Mouse (Mus musculus) erythroblast, embryonic 14.5 days (primary cell): Measurements from ENCODE around the gene Gm21830. TPM values are rescaled to one million over a fixed set of nuclear protein-coding genes. Genes with fewer than 3 reads are reported as not detected.
"Not testable (repeated sequence)": the region's sequence is repeated elsewhere in the genome, so short reads cannot be mapped to it uniquely, and the experiment has no call there.

ENCODE experiments used
- H3K27me3 ChIP-seq: 2 replicates; pipeline ENCODE4 v1.6.1; 2012; ENCODE audit warnings: inconsistent platforms; ENCODE audit not compliant: control insufficient read depth
- H3K36me3 ChIP-seq: 2 replicates; pipeline ENCODE4 v1.6.1; 2012; ENCODE audit warnings: mild to moderate bottlenecking, inconsistent platforms; ENCODE audit not compliant: control insufficient read depth
- H3K4me1 ChIP-seq: 2 replicates; pipeline ENCODE4 v1.6.1; 2012; ENCODE audit warnings: inconsistent platforms; ENCODE audit not compliant: control insufficient read depth
- H3K4me3 ChIP-seq: replicated peaks from 2 replicates; pipeline ENCODE3; 2012; ENCODE audit warnings: moderate library complexity, mild to moderate bottlenecking, inconsistent platforms
- H3K9me3 ChIP-seq: 2 replicates; pipeline ENCODE4 v1.6.1; 2012; ENCODE audit warnings: low read length, inconsistent platforms, mixed read lengths; ENCODE audit not compliant: control insufficient read depth
- GATA1 ChIP-seq: IDR thresholded peaks from 2 replicates; pipeline ENCODE4 v1.6.1; 2012; ENCODE audit warnings: low read length, inconsistent platforms, mixed read lengths
- TAL1 ChIP-seq: IDR thresholded peaks from 3 replicates; pipeline ENCODE4 v1.6.1; 2012; ENCODE audit warnings: low read length, inconsistent platforms, mixed read lengths
- polyA plus RNA-seq: library from polyadenylated mRNA; stranded (reverse); fragments of >175 nt; gene quantifications from 2 replicates; pipeline ENCODE4 v1.2.3, GENCODE M21; 2012

Gene Gm21830
- not detected in 2 replicates for polyA plus RNA-seq

GRCm38 (mm10) chr2:67413425-67413824 lies at the start of gene Gm21830:
TSS of gene Gm21830 (plus strand) at chr2:67413725.
- H3K4me3 ChIP-seq, H3K9me3 ChIP-seq, H3K36me3 ChIP-seq, H3K27me3 ChIP-seq, H3K4me1 ChIP-seq: not testable (repeated sequence)

DNA sequence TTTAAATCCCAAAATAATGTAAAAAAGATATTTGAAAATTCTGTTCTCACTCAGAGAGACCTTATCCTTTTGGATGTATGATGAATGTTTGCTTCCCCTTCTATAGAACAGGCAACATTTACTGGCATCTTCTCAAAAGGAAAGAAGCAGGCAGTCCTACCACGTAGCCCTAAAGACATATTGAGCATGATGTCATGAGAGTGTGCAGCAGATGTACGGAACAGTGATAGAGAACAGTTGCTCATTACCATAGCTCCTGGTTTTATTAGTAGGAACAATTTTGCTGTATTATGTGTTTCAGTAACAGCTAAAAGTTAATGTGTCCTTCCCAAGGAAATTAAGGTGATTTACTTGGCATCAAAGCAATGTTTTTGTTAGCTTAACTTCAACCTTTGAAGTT lies 49.0 kb upstream of the Gm21830 start:
- H3K36me3 ChIP-seq, result no peaks in the 10 kb centered on the region
- H3K9me3 ChIP-seq, result no peaks in the 10 kb centered on the region
- H3K4me1 ChIP-seq, result no peaks in the 10 kb centered on the region
- H3K27me3 ChIP-seq, result no peaks in the 10 kb centered on the region
- H3K4me3 ChIP-seq, result no peak overlapping the region
- TF ChIP-seq TAL1, result no peak
- TF ChIP-seq GATA1, result no peak

DNA sequence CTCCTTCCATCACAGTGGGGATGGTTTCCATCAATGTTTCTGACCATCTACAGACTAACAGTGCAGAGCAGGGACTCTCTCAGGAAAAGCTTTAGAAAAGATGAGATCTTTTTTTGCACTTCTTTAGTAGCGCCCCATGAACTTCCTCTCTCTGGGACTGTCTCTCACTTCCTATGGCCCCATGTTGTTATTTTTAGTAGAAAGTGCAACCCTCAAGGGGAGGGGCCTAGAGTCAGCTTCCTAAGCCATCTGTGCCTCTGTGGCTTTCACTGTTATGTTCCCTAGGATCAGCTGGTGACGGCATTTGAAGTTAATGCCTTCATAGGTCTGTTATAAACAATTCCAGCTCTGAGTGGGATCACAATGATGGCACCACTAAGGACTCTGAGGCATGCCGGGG lies 35.0 kb upstream of the Gm21830 start:
- Histone ChIP-seq H3K4me3 (no peak overlapping the region), H3K27me3 (no peaks in the 10 kb centered on the region), H3K9me3 (peaks cover 2% of the 10 kb centered on the region; the same call in 1 of the 2 replicates), H3K4me1 (no peaks in the 10 kb centered on the region), H3K36me3 (no peaks in the 10 kb centered on the region)
- TF ChIP-seq TAL1, result no peak
- no peak for TF ChIP-seq GATA1

- Histone ChIP-seq H3K27me3 (no peaks in the 10 kb centered on the region), H3K36me3 (no peaks in the 10 kb centered on the region), H3K4me1 (no peaks in the 10 kb centered on the region), H3K4me3 (no peak overlapping the region), H3K9me3 (peaks cover 9% of the 10 kb centered on the region; the same call in 1 of the 2 replicates)
- no peak for TF ChIP-seq TAL1
- no peak for TF ChIP-seq GATA1
These were observed 7.3 kb downstream of the Gm21830 start for GRCm38 (mm10) chr2:67420853-67421252.

DNA sequence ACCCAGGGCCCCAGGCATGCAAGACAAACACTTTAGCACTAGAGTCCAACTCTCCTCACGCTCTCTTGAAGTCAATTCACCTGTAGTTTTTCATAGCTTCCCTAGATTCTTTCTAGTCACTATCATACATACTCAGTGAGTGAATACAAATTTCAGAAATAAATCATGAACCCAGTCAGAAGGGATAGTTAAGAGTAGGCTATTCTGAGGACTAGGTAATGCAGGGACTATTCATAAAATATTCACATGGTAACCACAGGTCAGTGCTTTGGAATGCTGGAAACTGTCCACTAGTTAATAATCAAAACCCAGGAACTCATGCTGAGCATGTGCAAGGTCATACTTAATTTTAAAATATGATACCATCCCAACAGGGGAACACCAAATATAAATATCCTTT lies 9.3 kb downstream of the Gm21830 start:
- no peak overlapping the region for H3K4me3 ChIP-seq
- H3K36me3 ChIP-seq, result no peaks in the 10 kb centered on the region
- peaks cover 9% of the 10 kb centered on the region; the same call in 1 of the 2 replicates for H3K9me3 ChIP-seq
- H3K27me3 ChIP-seq, result no peaks in the 10 kb centered on the region
- H3K4me1 ChIP-seq, result no peaks in the 10 kb centered on the region
- no peak for TF ChIP-seq TAL1
- TF ChIP-seq GATA1, result no peak

- Histone ChIP-seq H3K4me1 (no peaks in the 10 kb centered on the region), H3K27me3 (no peaks in the 10 kb centered on the region), H3K9me3 (no peaks in the 10 kb centered on the region), H3K36me3 (no peaks in the 10 kb centered on the region), H3K4me3 (no peak within 1 kb of the TSS)
- TF ChIP-seq GATA1, result no peak
- TF ChIP-seq TAL1, result no peak
These were observed 19.6 kb downstream of the Gm21830 start, which contains the start of gene Gm26727 for GRCm38 (mm10) chr2:67433081-67433480. TSS of gene Gm26727 (minus strand) at chr2:67433181.

DNA sequence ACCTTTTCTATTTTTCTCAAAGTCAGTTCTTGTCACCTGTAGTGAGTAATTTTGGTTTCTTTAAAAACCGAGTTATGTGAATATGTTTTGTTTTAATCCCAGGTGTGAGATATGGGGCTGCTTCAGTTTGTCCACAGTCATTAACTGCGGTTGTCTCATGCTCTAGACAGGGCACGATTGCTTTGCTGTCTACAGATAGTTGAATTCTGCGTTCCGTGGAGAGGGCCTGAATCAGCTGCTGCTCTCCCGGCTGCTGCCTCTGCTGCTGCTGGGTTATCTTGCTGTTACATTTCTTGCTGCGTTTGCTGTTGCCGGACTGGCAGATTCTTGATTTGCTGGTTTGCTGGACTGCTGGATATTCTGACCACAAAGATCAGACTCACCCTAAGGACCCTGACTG lies 24.8 kb downstream of the Gm21830 start:
- TF ChIP-seq GATA1, result no peak
- no peak for TF ChIP-seq TAL1
- Histone ChIP-seq H3K9me3 (no peaks in the 10 kb centered on the region), H3K36me3 (no peaks in the 10 kb centered on the region), H3K4me3 (no peak overlapping the region), H3K27me3 (no peaks in the 10 kb centered on the region), H3K4me1 (no peaks in the 10 kb centered on the region)

DNA sequence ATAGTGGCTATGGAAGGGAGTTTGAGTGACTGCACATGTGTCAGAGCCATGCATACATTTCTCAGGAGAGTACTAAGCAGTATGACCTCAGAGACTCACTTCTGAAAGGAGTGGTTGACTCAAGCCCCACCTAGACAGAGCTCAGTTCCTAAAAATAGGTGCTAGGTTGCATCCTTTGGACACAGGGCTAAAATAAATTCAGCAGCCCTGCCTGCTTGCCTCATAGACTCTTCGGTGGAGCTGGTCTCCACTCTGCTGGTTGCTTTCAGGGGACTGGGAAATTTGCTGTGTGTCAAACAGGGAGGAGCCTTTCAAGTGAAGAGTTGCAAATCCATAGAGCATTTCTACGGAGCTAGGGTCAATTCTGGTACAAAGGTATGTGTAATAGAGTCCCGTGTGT lies 32.3 kb downstream of the Gm21830 start, which contains the start of gene Xirp2:
Gene Xirp2 (plus strand): TSS at position 223 of the 400 bp plus-strand sequence.
- no peaks in the 10 kb centered on the region for H3K27me3 ChIP-seq
- no peak for TF ChIP-seq TAL1
- no peak for TF ChIP-seq GATA1
- no peaks in the 10 kb centered on the region for H3K9me3 ChIP-seq
- no peaks in the 10 kb centered on the region for H3K4me1 ChIP-seq
- no peaks in the 10 kb centered on the region for H3K36me3 ChIP-seq
- H3K4me3 ChIP-seq, result no peak within 1 kb of the TSS

- TF ChIP-seq GATA1, result no peak
- TF ChIP-seq TAL1, result no peak
- no peak overlapping the region for H3K4me3 ChIP-seq
- H3K9me3 ChIP-seq, result no peaks in the 10 kb centered on the region
- H3K36me3 ChIP-seq, result no peaks in the 10 kb centered on the region
- H3K4me1 ChIP-seq, result no peaks in the 10 kb centered on the region
- no peaks in the 10 kb centered on the region for H3K27me3 ChIP-seq
These were observed 33.2 kb downstream of the Gm21830 start for GRCm38 (mm10) chr2:67446772-67447171.

- H3K9me3 ChIP-seq, result no peaks in the 10 kb centered on the region
- no peaks in the 10 kb centered on the region for H3K27me3 ChIP-seq
- no peak overlapping the region for H3K4me3 ChIP-seq
- no peaks in the 10 kb centered on the region for H3K36me3 ChIP-seq
- no peaks in the 10 kb centered on the region for H3K4me1 ChIP-seq
- no peak for TF ChIP-seq TAL1
- no peak for TF ChIP-seq GATA1
These were observed 33.7 kb downstream of the Gm21830 start for GRCm38 (mm10) chr2:67447206-67447605.
